Mouse (Mus musculus): ENCODE results near the gene Iqcf1.
A peak's percentile ranks its signal among the peaks of the same experiment; 100 is the strongest.

Gene Iqcf1

DNA sequence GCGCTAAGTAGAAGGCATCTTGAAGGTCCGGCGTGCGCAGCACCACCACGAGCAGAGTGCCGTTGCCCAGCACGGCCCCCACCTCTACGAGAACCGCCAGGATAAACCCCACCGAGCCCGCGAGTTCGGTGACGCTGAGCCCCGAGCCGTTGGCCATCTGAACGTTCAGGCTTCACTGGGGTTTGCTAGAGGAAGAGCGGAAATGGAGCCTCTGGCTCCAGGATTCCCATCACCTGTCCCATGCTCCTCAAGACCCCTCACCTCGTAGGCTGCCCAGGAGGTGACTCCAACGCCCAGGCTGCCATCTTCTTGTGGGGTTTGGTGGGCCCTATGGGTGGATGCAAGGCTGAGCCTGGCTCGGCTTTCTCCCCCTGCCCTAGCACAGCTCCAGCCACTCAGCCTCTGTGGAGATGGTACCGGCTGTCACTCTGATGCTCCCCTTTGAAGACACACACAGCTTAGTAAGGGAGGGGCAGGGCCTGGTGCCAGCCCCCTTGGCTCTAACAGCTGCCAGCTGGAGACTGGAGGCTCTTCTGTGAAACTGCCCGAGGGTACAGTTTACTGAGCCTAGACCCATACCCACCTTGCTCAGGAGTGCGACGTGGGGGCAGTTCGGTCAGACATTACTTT lies 34.1 kb upstream of the Iqcf1 start, which contains the start of gene Gpr62:
Gpr62 (minus strand) TSS at position 368 of the 630 bp plus-strand sequence.
- peak; percentile 92 for DNase-seq

DNA sequence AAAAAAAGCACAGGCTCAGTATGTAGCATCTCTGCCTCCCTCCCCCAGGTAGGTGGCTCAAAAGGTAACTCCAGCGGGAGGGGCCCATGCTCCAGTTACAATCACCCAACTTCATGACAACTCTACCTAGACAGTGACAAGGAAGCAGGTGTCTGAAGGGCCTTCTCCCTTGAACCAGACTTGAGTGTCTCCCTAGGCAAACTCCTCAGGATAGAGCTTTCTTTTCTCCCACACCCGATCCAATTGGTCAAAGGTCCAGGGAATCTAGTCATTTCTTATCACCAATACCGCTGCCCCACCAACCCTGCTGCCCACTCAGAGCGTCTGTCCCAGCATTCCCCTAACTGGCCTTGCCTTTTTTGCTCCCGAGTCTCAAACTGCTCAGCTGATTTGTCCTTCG lies 33.0 kb upstream of the Iqcf1 start:
- peak; percentile 60 for DNase-seq

DNA sequence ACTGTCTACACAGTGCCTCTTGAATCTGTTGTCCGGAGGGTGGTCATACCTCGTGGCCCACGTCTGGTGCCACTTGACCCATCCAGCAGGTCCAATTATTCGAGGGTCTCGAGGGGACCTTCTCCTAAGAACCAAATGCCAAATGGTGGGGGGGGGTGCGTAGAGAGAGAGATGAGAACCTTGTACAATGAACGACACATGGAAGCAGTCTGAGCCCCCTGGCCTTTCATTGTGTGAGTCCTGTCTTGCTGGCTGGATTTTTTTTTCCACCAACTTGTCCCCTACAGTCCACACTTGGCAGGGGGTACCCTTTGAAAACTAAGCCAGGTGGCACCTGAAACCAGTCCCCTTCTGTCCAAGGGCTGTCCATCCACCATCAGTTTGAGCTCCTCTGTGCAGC lies 32.0 kb upstream of the Iqcf1 start:
- peak; percentile 55 for DNase-seq

GRCm38 (mm10) chr9:106469317-106469716 lies 30.4 kb upstream of the Iqcf1 start:
- peak; percentile 48 for DNase-seq

- DNase-seq, result no peak
Observed at GRCm38 (mm10) chr9:106469776-106470175, 30.0 kb upstream of the Iqcf1 start.

DNA sequence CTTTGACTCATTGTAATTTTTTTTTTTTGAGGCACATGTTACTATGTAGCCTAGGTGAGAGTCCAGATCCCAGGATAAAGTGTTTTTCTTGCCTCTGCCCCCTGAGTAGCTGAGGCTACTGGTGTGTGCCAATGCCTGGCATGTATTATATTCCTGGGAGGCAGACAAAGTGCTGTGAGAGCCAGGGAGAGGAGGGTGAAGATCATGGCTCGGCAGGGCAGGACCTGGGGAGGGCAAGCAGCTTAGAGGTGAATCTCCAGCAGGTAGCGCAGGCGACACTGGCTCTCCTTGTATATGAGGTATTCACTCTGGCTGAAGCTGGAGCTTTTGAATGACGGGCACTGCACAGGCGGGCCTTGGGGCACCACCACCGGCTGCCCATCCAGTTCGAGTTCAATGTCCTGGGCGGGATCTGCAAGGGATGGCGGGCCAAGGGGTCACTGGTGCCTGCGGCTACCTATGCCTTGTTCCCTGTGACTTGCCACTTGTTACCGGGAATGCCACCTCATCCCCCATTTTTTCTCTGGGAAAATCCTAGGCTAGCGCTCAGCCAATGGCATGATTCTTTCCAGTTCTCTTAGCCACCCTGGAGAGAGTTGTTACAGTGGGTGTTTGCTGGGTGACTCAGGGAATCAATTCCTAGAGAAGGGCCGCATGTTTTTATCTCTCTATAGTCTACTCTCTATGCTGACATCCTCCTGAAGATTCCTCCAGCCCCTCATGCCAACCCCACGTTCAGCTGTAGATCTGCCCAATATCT lies 28.6 kb upstream of the Iqcf1 start:
- peak; percentile 41 for DNase-seq

- no peak for DNase-seq
Observed at GRCm38 (mm10) chr9:106471892-106472291, 27.9 kb upstream of the Iqcf1 start.

DNA sequence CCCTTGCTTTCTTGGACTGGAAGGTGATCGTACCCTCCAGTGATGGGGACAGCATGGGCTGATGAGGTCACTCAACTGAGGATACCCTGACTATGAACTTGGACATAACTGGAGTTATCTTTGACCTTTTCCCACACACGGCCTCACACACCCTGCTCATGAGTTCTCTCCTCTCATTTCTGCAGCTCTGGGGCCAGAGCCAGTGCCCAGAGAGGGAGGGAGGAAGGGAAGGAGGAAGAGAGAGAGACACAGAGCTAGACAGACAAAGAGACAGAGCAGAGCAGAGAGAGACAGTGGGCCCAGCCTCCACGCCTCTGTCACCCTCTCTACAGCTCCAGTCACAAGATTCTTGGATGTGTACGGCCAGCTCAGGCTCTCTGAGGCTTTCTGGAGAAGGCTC lies 27.4 kb upstream of the Iqcf1 start:
- peak; percentile 66 for DNase-seq

GRCm38 (mm10) chr9:106473081-106473752 lies 26.6 kb upstream of the Iqcf1 start:
- DNase-seq, result peak; percentile 65

GRCm38 (mm10) chr9:106473753-106474105 lies 26.0 kb upstream of the Iqcf1 start:
- peak; percentile 66 for DNase-seq

DNA sequence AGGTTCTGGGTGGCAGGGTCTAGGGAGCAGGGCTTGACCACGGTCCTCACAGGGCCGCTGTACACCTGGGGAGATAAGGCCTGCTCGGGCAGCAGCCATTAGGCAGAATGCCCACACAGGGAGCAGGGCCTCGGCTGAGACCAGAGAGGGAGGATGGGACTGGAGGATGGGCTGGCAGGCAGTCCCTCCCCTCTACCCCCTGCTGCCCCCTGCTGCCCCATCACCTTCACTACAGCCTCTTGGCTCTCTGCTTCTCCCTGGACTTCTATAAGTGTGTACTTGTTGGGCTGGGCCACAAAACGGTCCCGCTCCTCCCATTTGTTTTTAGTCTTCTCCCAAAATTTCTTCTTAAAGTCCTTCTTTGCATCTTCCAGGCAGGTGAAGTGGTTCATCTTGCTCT lies 25.3 kb upstream of the Iqcf1 start:
- peak; percentile 87 for DNase-seq

- peak; percentile 70 for DNase-seq
Observed at GRCm38 (mm10) chr9:106475046-106475445, 24.7 kb upstream of the Iqcf1 start.

DNA sequence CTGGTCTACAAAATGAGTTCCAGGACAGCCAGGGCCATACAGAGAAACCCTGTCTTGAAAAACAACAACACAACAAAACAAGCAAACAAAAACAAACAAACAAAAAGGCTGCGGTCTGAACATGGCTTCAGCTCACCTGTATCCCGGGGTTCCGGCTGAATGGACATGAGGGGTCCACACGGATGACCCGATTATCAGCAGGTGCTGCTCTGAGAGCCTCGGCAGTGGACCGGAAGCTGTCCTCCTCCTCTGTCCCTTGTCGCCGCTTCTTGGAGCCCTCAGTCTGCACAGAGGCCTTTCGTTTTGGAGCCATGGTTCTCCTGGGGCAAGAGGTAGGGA lies 24.1 kb upstream of the Iqcf1 start, which contains the start of gene Rrp9:
Rrp9 (plus strand) TSS at position 301 of the 339 bp plus-strand sequence.
- no peak for DNase-seq

- no peak for DNase-seq
Observed at GRCm38 (mm10) chr9:106476002-106476923, 23.5 kb upstream of the Iqcf1 start.

DNA sequence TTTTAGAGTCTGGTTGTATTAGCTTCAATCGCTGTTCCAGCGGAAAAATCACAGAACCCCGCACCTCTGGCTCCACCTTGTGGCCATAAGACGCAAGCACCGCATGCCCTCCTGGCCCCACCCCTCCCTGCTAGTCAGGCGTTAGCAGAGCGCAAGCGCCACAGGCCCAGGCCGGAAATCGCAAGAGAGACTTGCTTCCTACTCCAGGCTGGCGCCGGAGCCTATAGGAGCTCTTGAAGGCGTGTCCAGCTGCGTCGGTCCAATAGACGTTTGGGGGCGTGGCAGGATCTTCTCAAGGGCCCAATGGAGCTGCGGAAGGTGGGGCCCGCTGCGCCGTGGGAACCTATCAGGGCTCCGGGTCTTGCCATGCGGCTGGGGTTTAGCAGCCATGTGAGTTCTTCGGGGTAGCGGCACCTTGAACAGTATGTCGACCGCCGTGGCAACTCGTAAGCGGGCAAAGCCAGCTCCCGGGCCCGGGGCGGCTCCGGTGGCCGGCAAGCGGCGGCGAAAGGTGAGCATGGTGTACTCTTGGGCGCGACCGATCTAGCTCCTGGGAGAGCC lies 22.8 kb upstream of the Iqcf1 start, which contains the start of gene Parp3:
Parp3 (minus strand) TSS at position 26 of the 561 bp plus-strand sequence.
- peak; percentile 100 for DNase-seq

DNA sequence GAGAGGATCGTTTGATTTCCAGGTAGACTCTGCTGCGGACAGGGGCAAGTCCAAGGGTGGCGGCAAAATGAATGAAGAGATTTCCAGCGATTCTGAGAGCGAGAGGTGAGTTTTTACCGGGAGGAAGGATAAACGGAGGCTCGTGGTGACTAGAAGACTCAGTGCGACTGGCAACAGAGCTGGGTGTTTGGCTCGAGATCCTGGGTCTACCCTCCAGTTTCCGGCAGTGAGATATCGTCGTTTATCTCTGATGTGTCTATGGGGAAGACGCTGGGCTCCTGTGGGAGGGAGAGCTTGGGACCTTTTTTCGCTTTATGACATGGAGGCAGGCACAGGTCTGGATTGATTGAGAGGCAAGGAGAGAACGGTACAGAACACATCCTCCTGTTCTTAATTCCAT lies 22.1 kb upstream of the Iqcf1 start:
- DNase-seq, result peak; percentile 33

GRCm38 (mm10) chr9:106478101-106478500 lies 21.7 kb upstream of the Iqcf1 start:
- peak; percentile 36 for DNase-seq

GRCm38 (mm10) chr9:106480541-106480940 lies 19.2 kb upstream of the Iqcf1 start:
- peak; percentile 13 for DNase-seq

DNA sequence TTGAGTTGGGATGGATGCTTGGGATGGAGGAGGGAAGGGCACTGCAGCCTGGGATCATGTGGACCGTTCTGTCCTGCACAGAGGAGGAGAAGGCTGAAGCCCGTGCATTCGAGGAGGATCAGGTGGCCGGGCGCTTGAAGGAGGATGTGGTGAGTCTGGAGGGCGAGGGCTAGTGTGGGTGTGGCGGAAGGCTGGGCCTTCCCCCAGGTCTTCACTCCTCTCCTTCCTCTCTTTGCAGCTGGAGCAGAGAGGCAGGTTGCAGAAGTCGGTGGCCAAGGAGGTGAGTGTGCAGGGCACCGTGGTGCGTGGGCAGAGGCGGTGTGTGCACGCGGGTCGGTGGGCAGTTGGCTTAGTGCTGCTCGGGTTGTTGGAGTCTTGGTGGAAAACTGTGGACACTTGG lies 18.7 kb upstream of the Iqcf1 start:
- DNase-seq, result no peak

DNA sequence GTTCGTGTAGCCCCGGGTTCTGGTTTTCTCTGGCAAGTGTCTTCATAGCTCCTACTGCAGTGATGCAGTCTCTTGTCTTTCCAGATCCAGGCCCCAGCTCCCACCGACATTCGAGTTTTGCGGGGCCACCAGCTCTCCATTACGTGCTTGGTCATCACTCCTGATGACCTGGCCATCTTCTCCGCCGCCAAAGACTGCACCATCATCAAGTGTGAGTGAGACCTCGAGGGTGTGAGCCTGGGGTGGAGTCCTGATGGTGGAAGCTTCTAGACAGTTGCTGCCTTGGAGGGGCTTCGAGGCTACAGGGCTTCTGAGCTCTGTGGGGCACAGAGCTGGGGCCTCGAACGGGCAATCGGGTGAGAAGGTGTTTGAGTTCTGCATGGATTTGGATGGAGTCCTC lies 18.1 kb upstream of the Iqcf1 start:
- no peak for DNase-seq

DNA sequence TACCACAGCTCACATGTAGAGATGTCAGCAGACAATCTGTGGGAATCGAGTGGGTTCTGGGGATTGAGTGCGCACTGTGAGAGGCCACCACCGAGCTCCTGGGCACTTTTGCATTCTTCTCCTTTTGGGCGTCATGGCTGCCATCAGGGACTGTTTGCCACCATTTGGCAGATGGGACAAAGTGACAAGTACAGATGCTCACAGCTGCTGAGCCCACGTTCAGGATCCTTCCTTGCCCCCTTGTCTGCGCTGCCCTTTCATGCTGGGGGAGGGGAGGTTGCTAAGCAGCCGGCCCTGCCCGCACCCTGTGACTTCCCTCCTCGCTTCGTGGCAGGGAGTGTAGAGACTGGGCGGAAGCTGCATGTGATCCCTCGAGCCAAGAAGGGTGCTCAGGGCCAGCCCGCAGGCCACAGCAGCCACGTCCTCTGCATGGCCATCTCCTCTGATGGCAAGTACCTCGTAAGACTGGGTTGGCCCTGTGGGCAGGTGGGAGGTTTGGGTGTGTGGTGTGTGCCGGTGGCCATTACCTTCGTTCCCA lies 17.1 kb upstream of the Iqcf1 start:
- no peak for DNase-seq

DNA sequence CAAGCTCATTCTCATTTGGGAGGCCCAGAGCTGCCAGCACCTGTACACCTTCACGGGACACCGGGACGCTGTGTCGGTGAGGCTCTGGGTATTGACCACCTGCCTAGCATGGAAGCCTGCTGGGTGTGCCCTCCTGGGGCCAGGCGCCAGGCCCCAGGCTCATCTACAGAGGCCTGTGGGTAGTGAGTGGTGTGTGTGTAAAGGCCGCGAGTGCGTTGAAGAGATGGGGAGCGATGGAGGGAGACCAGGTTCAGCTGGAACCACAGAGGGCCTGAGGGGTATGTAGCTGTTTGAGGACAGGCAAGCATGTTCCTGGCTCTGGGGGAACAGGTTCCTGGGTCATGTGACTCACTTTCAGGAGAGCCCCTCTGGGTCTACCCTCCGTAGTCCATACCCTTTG lies 16.6 kb upstream of the Iqcf1 start:
- no peak for DNase-seq

All from cerebellum, adult 9-10 months (tissue).